Mouse (Mus musculus) MEL (cell line): ENCODE data around the gene Ccdc146. TPM values are rescaled to one million over a fixed set of nuclear protein-coding genes. Genes with fewer than 3 reads are reported as not detected.

Experiments
- DNase-seq: peaks from one replicate; pipeline ENCODE4 v3.0.0; 2011; ENCODE audit warnings: low read depth, low spot score
- H3K27ac ChIP-seq: 2 replicates; pipeline ENCODE4 v1.5.1; 2012; ENCODE audit warnings: low read depth, mild to moderate bottlenecking, control low read depth, low read length, moderate library complexity; ENCODE audit not compliant: control insufficient read depth
- H3K27me3 ChIP-seq, 2 experiments: fragments of 150-350 bp in 1 of 2; sonication (generic) in 1 of 2; 2 replicates each; pipeline ENCODE4 v1.6.1; 2012; ENCODE audit warnings: low read length in 2 of 2, mild to moderate bottlenecking in 2 of 2, improper control_type of control experiment in 1 of 2, moderate library complexity in 1 of 2; ENCODE audit not compliant: insufficient read depth in 2 of 2, control insufficient read depth in 1 of 2
- H3K36me3 ChIP-seq, 2 experiments: 2 replicates each; pipeline ENCODE4 v1.6.1; 2012 to 2014; ENCODE audit warnings: low read length in 2 of 2, improper control_type of control experiment in 1 of 2, inconsistent platforms in 1 of 2, mild to moderate bottlenecking in 1 of 2; ENCODE audit not compliant: insufficient read depth in 2 of 2, control insufficient read depth in 1 of 2
- H3K4me1 ChIP-seq, 2 experiments: fragments of 150-350 bp in 1 of 2; sonication (generic) in 1 of 2; 2 replicates each; pipeline ENCODE4 v1.6.1; 2012; ENCODE audit warnings: low read length in 2 of 2, improper control_type of control experiment in 1 of 2, mild to moderate bottlenecking in 1 of 2; ENCODE audit not compliant: insufficient read depth in 2 of 2, control insufficient read depth in 1 of 2
- H3K4me3 ChIP-seq, 2 experiments: fragments of 150-350 bp in 1 of 2; sonication (generic) in 1 of 2; 2 replicates each; pipeline ENCODE4 v1.5.1; 2012; ENCODE audit warnings: low read depth in 2 of 2, low read length in 2 of 2, mild to moderate bottlenecking in 2 of 2, moderate library complexity in 2 of 2, control low read depth in 1 of 2, improper control_type of control experiment in 1 of 2; ENCODE audit not compliant: control insufficient read depth in 1 of 2, insufficient read depth in 1 of 2
- H3K79me2 ChIP-seq: 2 replicates; pipeline ENCODE4 v1.6.1; 2012; ENCODE audit warnings: mild to moderate bottlenecking, low read length, moderate library complexity; ENCODE audit not compliant: control insufficient read depth, poor library complexity, insufficient read depth
- H3K9ac ChIP-seq: 2 replicates; pipeline ENCODE4 v1.6.1; 2012; ENCODE audit warnings: low read depth, mild to moderate bottlenecking, control low read depth, low read length, moderate library complexity; ENCODE audit not compliant: control insufficient read depth, poor library complexity, severe bottlenecking
- H3K9me3 ChIP-seq: fragments of 150-350 bp; sonication (generic); replicated peaks from 2 replicates; pipeline ENCODE4 v1.6.1; 2012; ENCODE audit warnings: mild to moderate bottlenecking, low read length, improper control_type of control experiment, moderate library complexity; ENCODE audit not compliant: insufficient read depth
- CHD1 ChIP-seq: IDR thresholded peaks from 2 replicates; pipeline ENCODE4 v1.6.1; 2012; ENCODE audit warnings: low read depth, mild to moderate bottlenecking, inconsistent platforms, low read length, improper control_type of control experiment
- GABPA ChIP-seq: IDR thresholded peaks from 2 replicates; pipeline ENCODE4 v1.6.1; 2012; ENCODE audit warnings: low read depth, mild to moderate bottlenecking, inconsistent platforms, low read length, improper control_type of control experiment, moderate library complexity
- GATA1 ChIP-seq: IDR thresholded peaks from 2 replicates; pipeline ENCODE4 v1.6.1; 2011; ENCODE audit warnings: low read depth, low read length, improper control_type of control experiment
- MAZ ChIP-seq: IDR thresholded peaks from 2 replicates; pipeline ENCODE4 v1.6.1; 2012; ENCODE audit warnings: low read depth, mild to moderate bottlenecking, inconsistent platforms, low read length, improper control_type of control experiment
- MEF2A ChIP-seq: IDR thresholded peaks from 2 replicates; pipeline ENCODE4 v1.6.1; 2014; ENCODE audit warnings: low read depth, mild to moderate bottlenecking, inconsistent platforms, low read length, improper control_type of control experiment; ENCODE audit not compliant: poor library complexity, insufficient replicate concordance, severe bottlenecking; ENCODE audit errors: extremely low read depth
- MYB ChIP-seq: IDR thresholded peaks from 2 replicates; pipeline ENCODE4 v1.6.1; 2011; ENCODE audit warnings: mild to moderate bottlenecking, low read depth, low read length, improper control_type of control experiment
- MYC ChIP-seq: IDR thresholded peaks from 2 replicates; pipeline ENCODE4 v1.6.1; 2011; ENCODE audit warnings: low read depth, mild to moderate bottlenecking, low read length, improper control_type of control experiment, moderate library complexity
- POLR2AphosphoS2 ChIP-seq: IDR thresholded peaks from 2 replicates; pipeline ENCODE4 v1.6.1; 2011; ENCODE audit warnings: low read length, improper control_type of control experiment
- RCOR1 ChIP-seq: IDR thresholded peaks from 2 replicates; pipeline ENCODE4 v1.6.1; 2012; ENCODE audit warnings: low read depth, mild to moderate bottlenecking, inconsistent platforms, low read length, improper control_type of control experiment
- SIN3A ChIP-seq: IDR thresholded peaks from 2 replicates; pipeline ENCODE4 v1.6.1; 2012; ENCODE audit warnings: low read length, improper control_type of control experiment, inconsistent platforms
- UBTF ChIP-seq: IDR thresholded peaks from 2 replicates; pipeline ENCODE4 v1.6.1; 2012; ENCODE audit warnings: low read depth, mild to moderate bottlenecking, inconsistent platforms, low read length, improper control_type of control experiment, moderate library complexity, borderline replicate concordance; ENCODE audit not compliant: insufficient read depth
- USF1 ChIP-seq: IDR thresholded peaks from 2 replicates; pipeline ENCODE4 v1.6.1; 2014; ENCODE audit warnings: low read depth, mild to moderate bottlenecking, inconsistent platforms, low read length, improper control_type of control experiment, moderate library complexity
- ZMIZ1 ChIP-seq: IDR thresholded peaks from 2 replicates; pipeline ENCODE4 v1.6.1; 2012; ENCODE audit warnings: low read depth, mild to moderate bottlenecking, inconsistent platforms, low read length, improper control_type of control experiment, moderate library complexity
- polyA plus RNA-seq, 2 experiments: library from polyadenylated mRNA; stranded (reverse) in 1 of 2; unstranded in 1 of 2; fragments of >175 nt in 1 of 2; fragments of >200 nt in 1 of 2; gene quantifications; 2 replicates each; pipeline versions ENCODE4 v1.2.1 to v1.2.4; 2012; ENCODE audit warnings: low replicate concordance in 2 of 2, low read depth in 1 of 2; ENCODE audit not compliant: insufficient read length in 2 of 2, insufficient read depth in 1 of 2, missing spikeins in 1 of 2
- total RNA-seq: library from RNA; depleted of rRNA; stranded (reverse); fragments of 300-350 nt; gene quantifications from 2 replicates; pipeline ENCODE4 v1.2.3, GENCODE M21; 2012

Ccdc146 gene
- total and polyA plus RNA-seq, 3 experiments: 0.35 to 0.45 TPM; not detected in 1

GRCm38 (mm10) chr5:21320138-21320537 is 104.3 kb downstream of the Ccdc146 start:
- H3K36me3 ChIP-seq: no peaks in the 10 kb centered on the region
- no peak overlapping the region for H3K27ac ChIP-seq
- no peaks in the 10 kb centered on the region; a peak in 1 of 4 replicates for H3K4me1 ChIP-seq
- H3K9me3 ChIP-seq: no peaks in the 10 kb centered on the region
- DNase-seq: no peak
- H3K27me3 ChIP-seq: no peaks in the 10 kb centered on the region
- H3K79me2 ChIP-seq: no peaks in the 10 kb centered on the region
- no peak for TF ChIP-seq MAZ
- no peak for TF ChIP-seq SIN3A
- no peak for TF ChIP-seq MYB
- TF ChIP-seq CHD1: no peak
- no peak overlapping the region for H3K9ac ChIP-seq
- no peak overlapping the region for H3K4me3 ChIP-seq

- Histone ChIP-seq H3K9ac (no peak overlapping the region), H3K27me3 (peaks cover 6% of the 10 kb centered on the region in 2 experiments), H3K27ac (no peak overlapping the region), H3K9me3 (no peaks in the 10 kb centered on the region), H3K4me1 (no peaks in the 10 kb centered on the region; a peak in 1 of 4 replicates), H3K36me3 (no peaks in the 10 kb centered on the region), H3K79me2 (no peaks in the 10 kb centered on the region), H3K4me3 (no peak overlapping the region)
- DNase-seq: no peak
- TF ChIP-seq UBTF: no peak
- TF ChIP-seq GABPA: no peak
- no peak for TF ChIP-seq MYC
- no peak for TF ChIP-seq POLR2AphosphoS2
- no peak for TF ChIP-seq CHD1
Measured at GRCm38 (mm10) chr5:21314696-21315095, 109.8 kb downstream of the Ccdc146 start.

- Histone ChIP-seq H3K4me1 (no peaks in the 10 kb centered on the region), H3K36me3 (no peaks in the 10 kb centered on the region), H3K9ac (no peak overlapping the region), H3K79me2 (no peaks in the 10 kb centered on the region), H3K4me3 (no peak overlapping the region)
- no peak for DNase-seq
- TF ChIP-seq SIN3A (no peak), USF1 (no peak), MEF2A (no peak), GATA1 (no peak), ZMIZ1 (no peak), RCOR1 (no peak)
- TF ChIP-seq, all 39 proteins: peak for 0
- no peak overlapping the region for H3K27ac ChIP-seq
- no peaks in the 10 kb centered on the region for H3K9me3 ChIP-seq
- H3K27me3 ChIP-seq: peaks cover 8 to 12% of the 10 kb centered on the region in 2 experiments
Measured at GRCm38 (mm10) chr5:21307165-21307564, 117.3 kb downstream of the Ccdc146 start.
